Mouse (Mus musculus): ENCODE data around the gene Ugt1a1.
A peak's percentile ranks its signal among the peaks of the same experiment; 100 is the strongest.

DNA sequence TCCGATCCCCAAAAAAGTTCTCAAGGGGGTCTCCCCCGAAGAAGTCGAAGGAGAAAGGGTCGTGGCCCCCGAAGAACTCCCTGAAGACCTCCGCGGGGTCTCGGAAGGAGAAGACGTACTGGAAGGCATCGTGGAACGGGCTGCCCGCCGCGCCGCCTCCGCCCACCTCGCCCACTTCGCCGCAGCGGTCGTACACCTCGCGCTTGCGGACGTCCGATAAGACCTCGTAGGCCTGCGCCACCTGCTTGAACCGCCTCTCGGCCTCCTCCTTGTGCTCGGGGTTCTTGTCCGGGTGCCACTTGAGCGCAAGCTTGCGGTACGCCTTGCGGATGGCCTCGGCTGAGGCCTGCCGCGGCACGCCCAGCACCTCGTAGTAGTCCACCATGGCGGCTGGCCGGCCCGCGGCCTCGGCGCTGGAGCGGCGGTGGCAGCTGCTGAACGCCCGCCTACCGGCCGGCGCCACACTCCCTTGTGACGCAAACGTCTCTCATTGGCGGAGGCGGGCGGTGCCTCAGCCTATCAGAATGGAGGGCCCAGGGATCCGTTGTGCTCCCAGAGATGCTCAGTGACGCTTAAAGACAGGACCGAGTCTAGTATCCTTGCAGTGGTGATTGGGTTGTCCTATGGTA, 6.4 kb upstream of the Ugt1a1 start, which contains the start of gene Dnajb3:
- TF ChIP-seq POLR2A (IDR thresholded peaks at IDR 0.05; ENCODE audit: control insufficient read depth, extremely low read depth, insufficient read depth, low read length, poor library complexity): peak; percentile 37; the same call in 1 of the 2 replicates
- 0 out of 2 replicates have a peak, but pooled peaks have one; percentile 34 for TF ChIP-seq CTCF (IDR thresholded peaks at IDR 0.05; ENCODE audit: borderline replicate concordance, control insufficient read depth, extremely low read depth, insufficient read depth, low read length, poor library complexity)
